Mouse (Mus musculus) MEL (cell line): ENCODE data around the gene Oas1d.

Experiments used
- CTCF ChIP-seq, 3 experiments: IDR thresholded peaks in 2 of 3; conservative IDR thresholded peaks in 1 of 3; 2 replicates each; pipeline ENCODE4 v1.5.1; 2011 to 2012; ENCODE audit warnings: low read length in 3 of 3, low read depth in 2 of 3, mild to moderate bottlenecking in 2 of 3, improper control_type of control experiment in 1 of 3, inconsistent platforms in 1 of 3, mixed read lengths in 1 of 3, moderate library complexity in 1 of 3; ENCODE audit not compliant: control insufficient read depth in 1 of 3, insufficient read depth in 1 of 3, poor library complexity in 1 of 3, severe bottlenecking in 1 of 3
- MEF2A ChIP-seq: IDR thresholded peaks from 2 replicates; pipeline ENCODE4 v1.6.1; 2014; ENCODE audit warnings: low read depth, mild to moderate bottlenecking, inconsistent platforms, low read length, improper control_type of control experiment; ENCODE audit not compliant: poor library complexity, insufficient replicate concordance, severe bottlenecking; ENCODE audit errors: extremely low read depth
- NELFE ChIP-seq: IDR thresholded peaks from 2 replicates; pipeline ENCODE4 v1.6.1; 2011; ENCODE audit warnings: low read depth, low read length, improper control_type of control experiment
- POLR2A ChIP-seq, 2 experiments: IDR thresholded peaks; 2 replicates each; pipeline ENCODE4 v1.6.1; 2011 to 2012; ENCODE audit warnings: low read length in 2 of 2, mild to moderate bottlenecking in 2 of 2, control low read depth in 1 of 2, improper control_type of control experiment in 1 of 2, low read depth in 1 of 2, moderate library complexity in 1 of 2; ENCODE audit not compliant: control insufficient read depth in 1 of 2, insufficient read depth in 1 of 2, poor library complexity in 1 of 2
- POLR2AphosphoS5 ChIP-seq: IDR thresholded peaks from 2 replicates; pipeline ENCODE4 v1.6.1; 2012; ENCODE audit warnings: low read depth, borderline replicate concordance, mild to moderate bottlenecking, inconsistent platforms, low read length, moderate library complexity, mixed read lengths
- RCOR1 ChIP-seq: IDR thresholded peaks from 2 replicates; pipeline ENCODE4 v1.6.1; 2012; ENCODE audit warnings: low read depth, mild to moderate bottlenecking, inconsistent platforms, low read length, improper control_type of control experiment
- TCF12 ChIP-seq: IDR thresholded peaks from 2 replicates; pipeline ENCODE4 v1.6.1; 2014; ENCODE audit warnings: low read depth, mild to moderate bottlenecking, inconsistent platforms, low read length, improper control_type of control experiment, moderate library complexity
- USF1 ChIP-seq: IDR thresholded peaks from 2 replicates; pipeline ENCODE4 v1.6.1; 2014; ENCODE audit warnings: low read depth, mild to moderate bottlenecking, inconsistent platforms, low read length, improper control_type of control experiment, moderate library complexity
- ZNF384 ChIP-seq: IDR thresholded peaks from 2 replicates; pipeline ENCODE4 v1.6.1; 2012; ENCODE audit warnings: low read depth, mild to moderate bottlenecking, inconsistent platforms, low read length, improper control_type of control experiment

GRCm38 (mm10) chr5:120902056-120902455 is 12.3 kb upstream of the Oas1d start:
- TF ChIP-seq CTCF (IDR thresholded peaks at IDR 0.05 in 2 of 3, conservative IDR thresholded peaks at IDR 0.05 in 1 of 3; ENCODE audit: control insufficient read depth in 1 of 3, insufficient read depth in 1 of 3, low read depth in 2 of 3, low read length in 3 of 3, poor library complexity in 1 of 3, severe bottlenecking in 1 of 3) (no peak), USF1 (no peak), ZNF384 (no peak), RCOR1 (no peak), MEF2A (no peak), TCF12 (no peak), POLR2AphosphoS5 (no peak), POLR2A (IDR thresholded peaks at IDR 0.05; ENCODE audit: control insufficient read depth in 1 of 2, insufficient read depth in 1 of 2, low read depth in 1 of 2, low read length in 2 of 2, poor library complexity in 1 of 2) (no peak), NELFE (no peak)
